ENCODE assay signal across 15 mouse cellular contexts in the genomic region with DNA sequence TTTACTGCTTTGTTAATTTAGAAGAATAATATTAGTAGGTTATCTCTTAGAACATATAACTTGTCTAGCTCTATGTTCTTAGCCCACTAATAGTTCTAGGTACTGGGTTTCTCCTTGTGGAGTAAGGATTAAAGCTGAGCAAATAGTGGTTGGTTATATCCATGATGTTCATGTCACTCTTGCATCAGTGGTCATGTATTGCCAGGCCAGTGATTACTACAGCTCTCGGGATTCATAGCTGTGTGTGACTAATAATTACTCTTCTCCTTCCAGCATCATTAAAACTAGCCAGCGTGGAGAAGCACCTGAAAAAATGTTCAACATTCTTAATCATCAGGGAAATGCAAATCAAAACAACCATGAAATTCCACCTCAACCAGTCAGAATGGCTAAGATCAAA.
"Had no signal": no experiment of that assay in that cellular context is flagged by ENCODE, and none has a peak within 500 bp of the region (broad histone marks: within the 10 kb centered on the region; RNA-seq: fewer than 3 reads in every experiment).

No protein-coding gene starts in this region.

- H3K27me3 ChIP-seq: neural tube, embryonic 13.5 days; neural tube, embryonic 15.5 days; stomach, embryonic 15.5 days had no signal

- DNase-seq: retina, postnatal 1 day; right cerebral cortex, adult 18-20 months; right cerebral cortex, postnatal 14 days; right cerebral cortex, postnatal 25 days; right cerebral cortex, postnatal 4 days; spleen, adult 18-20 months; thymus, adult 18-20 months; thymus, adult 2 months; thymus, postnatal 14 days; thymus, postnatal 25 days; thymus, postnatal 36 days; thymus, postnatal 4 days had no signal
